In the genomic region with DNA sequence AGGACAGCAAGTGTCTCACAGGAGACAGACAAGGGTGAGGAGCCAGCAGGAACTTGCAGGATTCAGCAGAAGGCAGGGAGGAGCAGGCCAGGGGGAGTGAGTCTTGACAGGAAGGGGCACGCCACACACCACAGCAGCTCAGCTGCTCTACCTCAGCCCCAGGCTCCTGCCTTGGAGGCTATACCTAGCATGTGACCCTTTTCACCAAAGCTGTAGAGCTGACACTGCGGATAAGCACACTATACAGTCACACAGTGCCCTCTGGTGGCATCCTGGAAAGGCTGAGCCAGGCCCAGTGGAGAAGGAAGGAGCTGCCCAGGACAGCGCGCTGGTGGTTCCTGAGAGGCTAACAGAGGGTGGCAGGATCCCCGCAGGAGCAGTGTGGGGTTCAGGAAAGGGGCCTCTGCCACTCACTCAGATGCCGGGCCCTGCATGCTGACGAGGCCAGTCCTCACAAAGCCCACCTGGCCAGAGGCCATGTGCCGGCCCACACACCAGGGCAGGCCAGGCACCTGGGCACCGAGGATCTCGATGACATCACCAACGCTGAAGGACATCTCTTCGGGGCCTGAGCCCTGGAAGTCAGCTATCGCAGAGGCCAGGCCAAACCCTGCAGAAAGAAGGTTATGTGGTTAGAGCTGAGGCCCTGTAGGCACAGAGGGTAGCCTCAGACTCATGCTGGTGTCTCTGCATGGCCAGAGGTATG, we compare ENCODE assay signal across 8 mouse cellular contexts. TPM values are rescaled to one million over a fixed set of nuclear protein-coding genes. Genes with fewer than 3 reads are reported as not detected.
DNase-seq lines count a peak whose midpoint lies in the region; ATAC-seq and TF ChIP-seq lines count a peak whose summit lies in the region.

No protein-coding gene starts in this region.

- no peak overlapping the region for H3K27ac ChIP-seq in heart, embryonic 11.5 days (ENCODE audit: low read depth, low read length)
- no peak overlapping the region for H3K27ac ChIP-seq in liver, embryonic 14.5 days
- no peak overlapping the region for H3K27ac ChIP-seq in neural tube, embryonic 11.5 days (ENCODE audit: low read depth, low read length)

- no peak overlapping the region for H3K4me2 ChIP-seq in heart, embryonic 11.5 days
- H3K4me2 ChIP-seq in liver, embryonic 14.5 days (ENCODE audit: low read depth) = no peak overlapping the region
- H3K4me2 ChIP-seq in neural tube, embryonic 11.5 days (ENCODE audit: low read depth) = no peak overlapping the region

- H3K36me3 ChIP-seq in heart, embryonic 11.5 days (ENCODE audit: control insufficient read depth, insufficient read depth, low read length) = no peaks in the 10 kb centered on the region
- no peaks in the 10 kb centered on the region for H3K36me3 ChIP-seq in liver, embryonic 14.5 days (replicated peaks; ENCODE audit: control insufficient read depth, insufficient read depth, low read depth)
- no peaks in the 10 kb centered on the region for H3K36me3 ChIP-seq in neural tube, embryonic 11.5 days (ENCODE audit: control insufficient read depth, insufficient read depth, low read length)

- no peak for TF ChIP-seq EP300 in liver, embryonic 14.5 days (IDR thresholded peaks at IDR 0.05; ENCODE audit: low read depth)

- no peaks in the 10 kb centered on the region for H3K27me3 ChIP-seq in heart, embryonic 11.5 days (ENCODE audit: control insufficient read depth, insufficient read depth, low read length)
- no peaks in the 10 kb centered on the region for H3K27me3 ChIP-seq in liver, embryonic 14.5 days (ENCODE audit: control insufficient read depth, insufficient read depth, low read length)
- H3K27me3 ChIP-seq in neural tube, embryonic 11.5 days (ENCODE audit: control insufficient read depth, insufficient read depth, low read length) = no peaks in the 10 kb centered on the region

- TF ChIP-seq CTCF in liver, embryonic 14.5 days (IDR thresholded peaks at IDR 0.05; ENCODE audit: low read depth) = peak; percentile 81

- DNase-seq in B cell, adult 2 months = peak; percentile 21 to 29
- peak; percentile 87 for DNase-seq in adrenal gland, postnatal 10 days
- peak; percentile 75 for DNase-seq in embryo, embryonic 9.5 days (ENCODE audit: extremely low spot score)
- DNase-seq in kidney, postnatal 10 days = peak; percentile 87
- peak in 1 of 3 experiments; percentile 14 for DNase-seq in liver, embryonic 14.5 days (ENCODE audit: low read depth in 3 of 3, low spot score in 3 of 3)
- peak; percentile 79 for DNase-seq in neural tube, embryonic 11.5 days (ENCODE audit: low spot score)
- peak; percentile 22 to 57 for DNase-seq in thymus, postnatal 10 days (ENCODE audit: low spot score in 2 of 2)

- WGBS in heart, embryonic 11.5 days (ENCODE audit: insufficient replicate concordance) = 45% methylated on average over 13 of the region's 13 CpGs
- WGBS in liver, embryonic 14.5 days (ENCODE audit: insufficient replicate concordance) = 54% methylated on average over 13 of the region's 13 CpGs
- 51% methylated on average over 13 of the region's 13 CpGs for WGBS in neural tube, embryonic 11.5 days

- H3K9me3 ChIP-seq in heart, embryonic 11.5 days (replicated peaks; ENCODE audit: control insufficient read depth, low read length) = no peaks in the 10 kb centered on the region
- H3K9me3 ChIP-seq in liver, embryonic 14.5 days (ENCODE audit: control insufficient read depth, low read length) = no peaks in the 10 kb centered on the region
- no peaks in the 10 kb centered on the region for H3K9me3 ChIP-seq in neural tube, embryonic 11.5 days (ENCODE audit: control insufficient read depth, low read length)

- ATAC-seq in heart, embryonic 11.5 days (replicated peaks; ENCODE audit: insufficient number of reproducible peaks, low FRiP score, low TSS enrichment) = peak; percentile 37; the same call in 1 of the 2 replicates
- peak; percentile 35; the same call in 1 of the 2 replicates for ATAC-seq in liver, embryonic 14.5 days (ENCODE audit: insufficient read depth)
- ATAC-seq in neural tube, embryonic 11.5 days (ENCODE audit: insufficient read depth, low FRiP score, low TSS enrichment) = peak; percentile 38; the same call in 1 of the 2 replicates

- H3K4me1 ChIP-seq in heart, embryonic 11.5 days (ENCODE audit: control insufficient read depth, insufficient read depth, low read length) = peaks cover 3% of the 10 kb centered on the region; the same call in 1 of the 2 replicates
- H3K4me1 ChIP-seq in liver, embryonic 14.5 days (replicated peaks; ENCODE audit: control insufficient read depth in 2 of 2, insufficient read depth in 2 of 2, low read length in 1 of 2) = no peaks in the 10 kb centered on the region
- H3K4me1 ChIP-seq in neural tube, embryonic 11.5 days (ENCODE audit: control insufficient read depth, insufficient read depth, low read length) = no peaks in the 10 kb centered on the region

- H3K4me3 ChIP-seq in heart, embryonic 11.5 days (ENCODE audit: low read depth, low read length) = no peak overlapping the region
- no peak overlapping the region for H3K4me3 ChIP-seq in liver, embryonic 14.5 days (ENCODE audit: insufficient read depth in 1 of 2, low read depth in 2 of 2, low read length in 2 of 2)
- H3K4me3 ChIP-seq in neural tube, embryonic 11.5 days (ENCODE audit: low read depth, low read length) = no peak overlapping the region

- H3K9ac ChIP-seq in heart, embryonic 11.5 days (ENCODE audit: low read depth, low read length) = no peak overlapping the region
- H3K9ac ChIP-seq in liver, embryonic 14.5 days (replicated peaks) = no peak overlapping the region
- no peak overlapping the region for H3K9ac ChIP-seq in neural tube, embryonic 11.5 days (ENCODE audit: low read length)

RNA-seq across cellular contexts. Expression of a gene that starts 26.0 kb away (rescaled TPM):
- 10 to 100 TPM in 1 of 2 experiments, 1 to 10 TPM in 1; 9.5 to 17.6 TPM for total RNA-seq in adrenal gland, postnatal 10 days (2021)
- 4.7 and 8.4 TPM in 2 replicates for polyA plus RNA-seq in heart, embryonic 11.5 days (2014; fragmentation: Nextera tagmentation; extraction: Ambion mirVana)
- 0.93 and 0.98 TPM in 2 replicates for polyA plus RNA-seq in liver, embryonic 14.5 days (2012; rRNA removed)
- 1.5 and 1.8 TPM in 2 replicates for polyA plus RNA-seq in liver, embryonic 14.5 days (2014; fragmentation: Nextera tagmentation; extraction: Ambion mirVana)
- polyA plus RNA-seq in neural tube, embryonic 11.5 days (2014; fragmentation: Nextera tagmentation; extraction: Ambion mirVana) = 3.0 and 4.3 TPM in 2 replicates

RNA-seq across cellular contexts. Expression of a gene that starts 34.2 kb away (rescaled TPM):
- total RNA-seq in adrenal gland, postnatal 10 days (2021) = 10 to 100 TPM; 51.0 to 61.0 TPM
- 3.7 and 4.1 TPM in 2 replicates for polyA plus RNA-seq in heart, embryonic 11.5 days (2014; fragmentation: Nextera tagmentation; extraction: Ambion mirVana)
- polyA plus RNA-seq in liver, embryonic 14.5 days (2012; rRNA removed) = 0.46 and 0.80 TPM in 2 replicates
- 0.99 and 1.5 TPM in 2 replicates for polyA plus RNA-seq in liver, embryonic 14.5 days (2014; fragmentation: Nextera tagmentation; extraction: Ambion mirVana)
- polyA plus RNA-seq in neural tube, embryonic 11.5 days (2014; fragmentation: Nextera tagmentation; extraction: Ambion mirVana) = 7.5 and 7.9 TPM in 2 replicates

RNA-seq across cellular contexts. Expression of a gene that starts 43.9 kb away (rescaled TPM):
- total RNA-seq in adrenal gland, postnatal 10 days (2021) = 1 to 10 TPM; 4.0 to 8.9 TPM
- polyA plus RNA-seq in heart, embryonic 11.5 days (2014; fragmentation: Nextera tagmentation; extraction: Ambion mirVana) = 1.9 and 2.5 TPM in 2 replicates
- polyA plus RNA-seq in liver, embryonic 14.5 days (2012; rRNA removed) = 0.10 and 0.16 TPM in 2 replicates
- polyA plus RNA-seq in liver, embryonic 14.5 days (2014; fragmentation: Nextera tagmentation; extraction: Ambion mirVana) = 0.13 TPM in 1 of 2 replicates, not detected in the other
- 1.1 and 1.7 TPM in 2 replicates for polyA plus RNA-seq in neural tube, embryonic 11.5 days (2014; fragmentation: Nextera tagmentation; extraction: Ambion mirVana)
